Mouse (Mus musculus) erythroblast, embryonic 14.5 days (primary cell): ENCODE measurements around the gene Ric8a.

Experiments used
- GATA1 ChIP-seq: IDR thresholded peaks from 2 replicates; pipeline ENCODE4 v1.6.1; 2012; ENCODE audit warnings: low read length, inconsistent platforms, mixed read lengths
- TAL1 ChIP-seq: IDR thresholded peaks from 3 replicates; pipeline ENCODE4 v1.6.1; 2012; ENCODE audit warnings: low read length, inconsistent platforms, mixed read lengths

- no peak for TF ChIP-seq GATA1
- TF ChIP-seq TAL1, result no peak
Observed at GRCm38 (mm10) chr7:140833341-140833740, 23.4 kb upstream of the Ric8a start.
